Mouse (Mus musculus) small intestine, adult 2 months (tissue): ENCODE results near the gene Otulin.

Experiments
- CTCF ChIP-seq: fragments of 200-500 bp; IDR thresholded peaks from 2 replicates; pipeline ENCODE4 v1.5.1; 2012; ENCODE audit warnings: low read depth, mild to moderate bottlenecking, control low read depth, inconsistent platforms, low read length, moderate library complexity, mixed read lengths; ENCODE audit not compliant: insufficient replicate concordance, insufficient read length; ENCODE audit errors: extremely low read depth
- POLR2A ChIP-seq: fragments of 200-500 bp; IDR thresholded peaks from 2 replicates; pipeline ENCODE4 v1.6.1; 2012; ENCODE audit warnings: low read depth, mild to moderate bottlenecking, control low read depth, inconsistent platforms, low read length, moderate library complexity

GRCm38 (mm10) chr15:27674041-27674440, 43.5 kb upstream of the Otulin start:
- TF ChIP-seq CTCF (no peak), POLR2A (no peak)
